Mouse (Mus musculus) macrophage (primary cell): ENCODE data around the gene Kif16b. TPM values are rescaled to one million over a fixed set of nuclear protein-coding genes. Genes with fewer than 3 reads are reported as not detected.
A peak's percentile ranks its signal among the peaks of the same experiment; 100 is the strongest.

ENCODE experiments used
- H3K27ac ChIP-seq: fragments of 350-480 bp; formaldehyde crosslinking; 2 replicates; pipeline ENCODE4 v1.9.0; 2021
- H3K36me3 ChIP-seq: fragments of 350-480 bp; formaldehyde crosslinking; 2 replicates; pipeline ENCODE4 v1.9.0; 2021; ENCODE audit errors: inconsistent target
- H3K4me3 ChIP-seq: fragments of 350-480 bp; formaldehyde crosslinking; 2 replicates; pipeline ENCODE4 v1.9.0; 2021; ENCODE audit errors: inconsistent target
- H3K79me2 ChIP-seq: fragments of 350-480 bp; formaldehyde crosslinking; 2 replicates; pipeline ENCODE4 v1.9.0; 2021; ENCODE audit errors: inconsistent target
- WGBS: methylation state at CpG from one replicate; pipeline ENCODE4 v1.1.7; 2026; ENCODE audit warnings: inconsistent platforms; ENCODE audit not compliant: missing documents; 5-methylcytosine and 5-hydroxymethylcytosine counted together
- polyA plus RNA-seq: library from polyadenylated mRNA; stranded (reverse); fragments of 250-400 nt; gene quantifications from 3 replicates; pipeline ENCODE4 v1.2.4, GENCODE M21; 2018; ENCODE audit warnings: inconsistent platforms

Kif16b gene
- polyA plus RNA-seq, 1 experiment from 2014 or later, result 19.8 TPM

- Histone ChIP-seq H3K4me3 (no peak overlapping the region), H3K27ac (no peak overlapping the region), H3K36me3 (0 out of 2 replicates have a peak, but pooled peaks cover 8% of the 10 kb centered on the region), H3K79me2 (no peaks in the 10 kb centered on the region)
- WGBS, result 96% methylated on average over 2 of the region's 2 CpGs
Measured at GRCm38 (mm10) chr2:142734046-142734445, 167.3 kb downstream of the Kif16b start.

- Histone ChIP-seq H3K27ac (no peak overlapping the region), H3K79me2 (no peaks in the 10 kb centered on the region), H3K4me3 (no peak overlapping the region), H3K36me3 (no peaks in the 10 kb centered on the region)
- 97% methylated on average over 4 of the region's 4 CpGs for WGBS
Measured at GRCm38 (mm10) chr2:142732370-142732769, 169.0 kb downstream of the Kif16b start.

- Histone ChIP-seq H3K36me3 (no peaks in the 10 kb centered on the region), H3K4me3 (no peak overlapping the region), H3K79me2 (no peaks in the 10 kb centered on the region), H3K27ac (no peak overlapping the region)
- WGBS, result 100% methylated on average over 1 of the region's 1 CpGs
Measured at GRCm38 (mm10) chr2:142731778-142732092, 169.6 kb downstream of the Kif16b start.

GRCm38 (mm10) chr2:142731016-142731777 is 170.1 kb downstream of the Kif16b start:
- WGBS, result 94% methylated on average over 10 of the region's 10 CpGs
- Histone ChIP-seq H3K79me2 (no peaks in the 10 kb centered on the region), H3K4me3 (no peak overlapping the region)

GRCm38 (mm10) chr2:142724215-142725001 is 176.9 kb downstream of the Kif16b start:
- WGBS, result 87% methylated on average over 7 of the region's 7 CpGs
- Histone ChIP-seq H3K36me3 (no peaks in the 10 kb centered on the region), H3K4me3 (no peak overlapping the region), H3K79me2 (no peaks in the 10 kb centered on the region), H3K27ac (no peak overlapping the region)

More at GRCm38 (mm10) chr2:142731016-142731777, 170.1 kb downstream of the Kif16b start:
- Histone ChIP-seq H3K27ac (no peak overlapping the region), H3K36me3 (no peaks in the 10 kb centered on the region)

GRCm38 (mm10) chr2:142720174-142720573 is 181.2 kb downstream of the Kif16b start:
- Histone ChIP-seq H3K27ac (no peak overlapping the region), H3K36me3 (no peaks in the 10 kb centered on the region), H3K79me2 (no peaks in the 10 kb centered on the region), H3K4me3 (no peak overlapping the region)
- WGBS, result 93% methylated on average over 2 of the region's 2 CpGs

GRCm38 (mm10) chr2:142718998-142719397 is 182.3 kb downstream of the Kif16b start:
- no peaks in the 10 kb centered on the region for H3K36me3 ChIP-seq
- H3K79me2 ChIP-seq, result no peaks in the 10 kb centered on the region
- no peak overlapping the region for H3K4me3 ChIP-seq
- H3K27ac ChIP-seq, result no peak overlapping the region

- Histone ChIP-seq H3K79me2 (no peaks in the 10 kb centered on the region), H3K27ac (no peak overlapping the region), H3K36me3 (no peaks in the 10 kb centered on the region), H3K4me3 (no peak overlapping the region)
- WGBS, result 90% methylated on average over 4 of the region's 4 CpGs
Measured at GRCm38 (mm10) chr2:142717591-142717990, 183.7 kb downstream of the Kif16b start.

- H3K27ac ChIP-seq, result no peak overlapping the region
- no peaks in the 10 kb centered on the region for H3K79me2 ChIP-seq
- no peak overlapping the region for H3K4me3 ChIP-seq
- peaks cover 9% of the 10 kb centered on the region; the same call in 1 of the 2 replicates for H3K36me3 ChIP-seq
Measured at GRCm38 (mm10) chr2:142715912-142716260, 185.4 kb downstream of the Kif16b start.

GRCm38 (mm10) chr2:142715186-142715911 is 186.0 kb downstream of the Kif16b start:
- H3K79me2 ChIP-seq, result no peaks in the 10 kb centered on the region

GRCm38 (mm10) chr2:142712727-142713126 is 188.6 kb downstream of the Kif16b start:
- Histone ChIP-seq H3K36me3 (peaks cover 9% of the 10 kb centered on the region; the same call in 1 of the 2 replicates), H3K4me3 (no peak overlapping the region), H3K27ac (peak overlapping the region; percentile 15; the same call in 1 of the 2 replicates), H3K79me2 (no peaks in the 10 kb centered on the region)
- WGBS, result 40% methylated on average over 11 of the region's 11 CpGs

More at GRCm38 (mm10) chr2:142715186-142715911, 186.0 kb downstream of the Kif16b start:
- WGBS, result 100% methylated on average over 1 of the region's 1 CpGs
- no peak overlapping the region for H3K4me3 ChIP-seq
- peaks cover 9% of the 10 kb centered on the region; the same call in 1 of the 2 replicates for H3K36me3 ChIP-seq
- H3K27ac ChIP-seq, result no peak overlapping the region

- Histone ChIP-seq H3K4me3 (no peak overlapping the region), H3K27ac (no peak overlapping the region), H3K79me2 (no peaks in the 10 kb centered on the region), H3K36me3 (peaks cover 9% of the 10 kb centered on the region; the same call in 1 of the 2 replicates)
- WGBS, result 100% methylated on average over 3 of the region's 3 CpGs
Measured at GRCm38 (mm10) chr2:142709326-142709725, 192.0 kb downstream of the Kif16b start.

- Histone ChIP-seq H3K79me2 (no peaks in the 10 kb centered on the region), H3K4me3 (no peak overlapping the region), H3K36me3 (no peaks in the 10 kb centered on the region; the same call in 1 of the 2 replicates), H3K27ac (no peak overlapping the region)
- 92% methylated on average over 4 of the region's 4 CpGs for WGBS
Measured at GRCm38 (mm10) chr2:142700689-142701088, 200.6 kb downstream of the Kif16b start.

- no peak overlapping the region for H3K4me3 ChIP-seq
- H3K79me2 ChIP-seq, result no peaks in the 10 kb centered on the region
- H3K27ac ChIP-seq, result no peak overlapping the region
- 96% methylated on average over 3 of the region's 3 CpGs for WGBS
- no peaks in the 10 kb centered on the region; the same call in 1 of the 2 replicates for H3K36me3 ChIP-seq
Measured at GRCm38 (mm10) chr2:142698650-142699049, 202.7 kb downstream of the Kif16b start.
